Mouse (Mus musculus) lung, adult 2 months (tissue): ENCODE measurements around the gene Rnf26.

ENCODE experiments used
- CTCF ChIP-seq: fragments of 200-500 bp; IDR thresholded peaks from 2 replicates; pipeline ENCODE4 v1.5.1; 2011; ENCODE audit warnings: mild to moderate bottlenecking, low read length, control low read depth; ENCODE audit not compliant: insufficient read depth
- POLR2A ChIP-seq: fragments of 200-500 bp; IDR thresholded peaks from 2 replicates; pipeline ENCODE4 v1.6.1; 2011; ENCODE audit warnings: low read depth, mild to moderate bottlenecking, control low read depth, low read length, borderline replicate concordance; ENCODE audit errors: extremely low read depth

- TF ChIP-seq CTCF = no peak
- no peak for TF ChIP-seq POLR2A
Measured at GRCm38 (mm10) chr9:44088877-44089608, 24.3 kb downstream of the Rnf26 start.
